In genomic region chr12:73517022-73517709, GRCm38 (mm10) we compare ENCODE assay signal across 8 mouse cellular contexts. TPM values are rescaled to one million over a fixed set of nuclear protein-coding genes. Genes with fewer than 3 reads are reported as not detected.
DNase-seq lines count a peak whose midpoint lies in the region; ATAC-seq lines count a peak whose summit lies in the region.

No protein-coding gene starts in this region.

- H3K9ac ChIP-seq in embryonic facial prominence, embryonic 12.5 days: no peak overlapping the region
- no peak overlapping the region for H3K9ac ChIP-seq in limb, embryonic 12.5 days (replicated peaks)
- H3K9ac ChIP-seq in midbrain, embryonic 14.5 days (replicated peaks; ENCODE audit: low read length): no peak overlapping the region

- WGBS in embryonic facial prominence, embryonic 12.5 days: 32% methylated on average over 15 of the region's 15 CpGs
- 36% methylated on average over 15 of the region's 15 CpGs for WGBS in limb, embryonic 12.5 days
- 45% methylated on average over 15 of the region's 15 CpGs for WGBS in midbrain, embryonic 14.5 days

- H3K4me2 ChIP-seq in embryonic facial prominence, embryonic 12.5 days (replicated peaks): peak overlapping the region; percentile 27
- no peak overlapping the region for H3K4me2 ChIP-seq in limb, embryonic 12.5 days
- H3K4me2 ChIP-seq in midbrain, embryonic 14.5 days (ENCODE audit: low read length): peak overlapping the region; percentile 34

- H3K27me3 ChIP-seq in embryonic facial prominence, embryonic 12.5 days: 0 out of 2 replicates have a peak, but pooled peaks cover 7% of the 10 kb centered on the region
- peaks cover 49% of the 10 kb centered on the region for H3K27me3 ChIP-seq in limb, embryonic 12.5 days
- H3K27me3 ChIP-seq in midbrain, embryonic 14.5 days (ENCODE audit: control insufficient read depth, insufficient read depth, low read length): no peaks in the 10 kb centered on the region

- no peaks in the 10 kb centered on the region for H3K9me3 ChIP-seq in embryonic facial prominence, embryonic 12.5 days
- no peaks in the 10 kb centered on the region for H3K9me3 ChIP-seq in limb, embryonic 12.5 days
- no peaks in the 10 kb centered on the region for H3K9me3 ChIP-seq in midbrain, embryonic 14.5 days (ENCODE audit: control insufficient read depth, low read length)

- peak; percentile 42 to 48 for DNase-seq in B cell, adult 2 months
- peak; percentile 79 to 82 for DNase-seq in adrenal gland, postnatal 36 days
- DNase-seq in heart, adult 8-10 months (ENCODE audit: low spot score): peak; percentile 81
- DNase-seq in kidney, adult 8-10 months: peak; percentile 62 to 85
- DNase-seq in midbrain, embryonic 14.5 days: peak; percentile 87
- DNase-seq in spleen, postnatal 4 days (ENCODE audit: low spot score in 2 of 2): peak; percentile 28 to 75

- no peak overlapping the region for H3K27ac ChIP-seq in embryonic facial prominence, embryonic 12.5 days
- H3K27ac ChIP-seq in limb, embryonic 12.5 days: no peak overlapping the region
- H3K27ac ChIP-seq in midbrain, embryonic 14.5 days (replicated peaks; ENCODE audit: low read depth, low read length): no peak overlapping the region

- ATAC-seq in embryonic facial prominence, embryonic 12.5 days (ENCODE audit: insufficient number of reproducible peaks, insufficient read depth, low FRiP score, low TSS enrichment): peak; percentile 57; the same call in 1 of the 2 replicates
- ATAC-seq in limb, embryonic 12.5 days (ENCODE audit: insufficient number of reproducible peaks, insufficient read depth, low FRiP score, low TSS enrichment, low read depth): 0 out of 2 replicates have a peak, but pooled peaks have one; percentile 64
- peak; percentile 57; the same call in 1 of the 2 replicates for ATAC-seq in midbrain, embryonic 14.5 days (ENCODE audit: low FRiP score, low TSS enrichment)

- no peaks in the 10 kb centered on the region for H3K36me3 ChIP-seq in embryonic facial prominence, embryonic 12.5 days
- no peaks in the 10 kb centered on the region for H3K36me3 ChIP-seq in limb, embryonic 12.5 days
- H3K36me3 ChIP-seq in midbrain, embryonic 14.5 days (ENCODE audit: control insufficient read depth, insufficient read depth, low read length): no peaks in the 10 kb centered on the region

- no peak overlapping the region for H3K4me3 ChIP-seq in embryonic facial prominence, embryonic 12.5 days
- no peak overlapping the region for H3K4me3 ChIP-seq in limb, embryonic 12.5 days (replicated peaks)
- H3K4me3 ChIP-seq in midbrain, embryonic 14.5 days (replicated peaks; ENCODE audit: low read depth, low read length): no peak overlapping the region

- H3K4me1 ChIP-seq in embryonic facial prominence, embryonic 12.5 days: peaks cover 55% of the 10 kb centered on the region
- H3K4me1 ChIP-seq in limb, embryonic 12.5 days (replicated peaks): peaks cover 66% of the 10 kb centered on the region
- H3K4me1 ChIP-seq in midbrain, embryonic 14.5 days (ENCODE audit: control insufficient read depth, insufficient read depth, low read length): no peaks in the 10 kb centered on the region; the same call in 1 of the 2 replicates

RNA-seq across cellular contexts. Expression of gene Tmem30b, which starts 29.0 kb away (rescaled TPM):
- under 1 TPM; 0.10 to 0.13 TPM for total RNA-seq in adrenal gland, postnatal 36 days (2021)
- 15.2 and 16.0 TPM in 2 replicates for polyA plus RNA-seq in embryonic facial prominence, embryonic 12.5 days (2016; fragmentation: Nextera tagmentation; extraction: Ambion mirVana)
- under 1 TPM; 0.27 to 0.53 (median 0.42) TPM for total RNA-seq in heart, adult 8-10 months (2022)
- 21.4 and 27.9 TPM in 2 replicates for polyA plus RNA-seq in limb, embryonic 12.5 days (2016; fragmentation: Nextera tagmentation; extraction: Ambion mirVana)
- 0.16 TPM in 1 of 2 replicates, not detected in the other for polyA plus RNA-seq in midbrain, embryonic 14.5 days (2014; fragmentation: Nextera tagmentation; extraction: Ambion mirVana)

Comparison
In these comparisons a context has a peak if more than half of its experiments do, and no peak if none do; other contexts are left out.
1. RNA of gene Tmem30b, which starts 29.0 kb away (polyA plus RNA-seq): 21.4 to 27.9 TPM in limb, embryonic 12.5 days and 15.2 to 16.0 TPM in embryonic facial prominence, embryonic 12.5 days; 0.16 TPM in midbrain, embryonic 14.5 days; every median in the first group is over 10 times any median in the second.
2. Peak in every context shown above with its lines, with median percentiles within 50 percentile points of each other: DNase-seq and ATAC-seq.